Mouse (Mus musculus): ENCODE data around the gene Afmid. TPM values are rescaled to one million over a fixed set of nuclear protein-coding genes. Genes with fewer than 3 reads are reported as not detected.
"Not testable (repeated sequence)": the region's sequence is repeated elsewhere in the genome, so short reads cannot be mapped to it uniquely, and the experiment has no call there.

Gene Afmid
- total RNA-seq, 4 experiments from 2014 or later: 4.0 to 5.4 (median 4.2) TPM

GRCm38 (mm10) chr11:117794035-117794551 is 31.6 kb upstream of the Afmid start:
- DNase-seq (ENCODE audit: low spot score in 2 of 2): no peak

GRCm38 (mm10) chr11:117796954-117797353 is 28.8 kb upstream of the Afmid start:
- DNase-seq (ENCODE audit: low spot score in 2 of 2): no peak

- DNase-seq (ENCODE audit: low spot score in 2 of 2): no peak
Measured at GRCm38 (mm10) chr11:117797511-117798159, 28.1 kb upstream of the Afmid start, which contains the start of gene 6030468B19Rik. TSS of gene 6030468B19Rik (plus strand) at chr11:117797660.

- no peak for DNase-seq (ENCODE audit: low spot score in 2 of 2)
Measured at GRCm38 (mm10) chr11:117798160-117798541, 27.6 kb upstream of the Afmid start.

GRCm38 (mm10) chr11:117799174-117799573 is 26.6 kb upstream of the Afmid start:
- DNase-seq (ENCODE audit: low spot score in 2 of 2): no peak

GRCm38 (mm10) chr11:117800038-117800437 is 25.7 kb upstream of the Afmid start:
- DNase-seq (ENCODE audit: low spot score in 2 of 2): no peak

GRCm38 (mm10) chr11:117801650-117802049 is 24.1 kb upstream of the Afmid start:
- no peak for DNase-seq (ENCODE audit: low spot score in 2 of 2)

GRCm38 (mm10) chr11:117803166-117803688 is 22.5 kb upstream of the Afmid start:
- DNase-seq (ENCODE audit: low spot score in 2 of 2): no peak

- no peak for DNase-seq (ENCODE audit: low spot score in 2 of 2)
Measured at GRCm38 (mm10) chr11:117806781-117807180, 18.9 kb upstream of the Afmid start.

- DNase-seq (ENCODE audit: low spot score in 2 of 2): no peak
Measured at GRCm38 (mm10) chr11:117809407-117810311, 16.1 kb upstream of the Afmid start, which contains the start of the genes Gm20708 and Syngr2. TSS of gene Gm20708 (plus strand) at chr11:117809668. TSS of gene Syngr2 (plus strand) at chr11:117809668.

GRCm38 (mm10) chr11:117810401-117811046 is 15.2 kb upstream of the Afmid start:
- peak; percentile 60 to 63 for DNase-seq (ENCODE audit: low spot score in 2 of 2)

- DNase-seq (ENCODE audit: low spot score in 2 of 2): no peak
Measured at GRCm38 (mm10) chr11:117813867-117814266, 11.9 kb upstream of the Afmid start.

- no peak for DNase-seq (ENCODE audit: low spot score in 2 of 2)
Measured at GRCm38 (mm10) chr11:117814704-117815366, 10.9 kb upstream of the Afmid start.

- DNase-seq (ENCODE audit: low spot score in 2 of 2): not testable (repeated sequence)
Measured at GRCm38 (mm10) chr11:117815850-117816249, 9.9 kb upstream of the Afmid start.

- DNase-seq (ENCODE audit: low spot score in 2 of 2): no peak
Measured at GRCm38 (mm10) chr11:117816389-117816996, 9.2 kb upstream of the Afmid start.

- no peak for DNase-seq (ENCODE audit: low spot score in 2 of 2)
Measured at GRCm38 (mm10) chr11:117819095-117819494, 6.6 kb upstream of the Afmid start.

- no peak for DNase-seq (ENCODE audit: low spot score in 2 of 2)
Measured at GRCm38 (mm10) chr11:117820173-117820572, 5.6 kb upstream of the Afmid start.

- no peak for DNase-seq (ENCODE audit: low spot score in 2 of 2)
Measured at GRCm38 (mm10) chr11:117821868-117822267, 3.9 kb upstream of the Afmid start.

GRCm38 (mm10) chr11:117822728-117823241 is 2.9 kb upstream of the Afmid start:
- no peak for DNase-seq (ENCODE audit: low spot score in 2 of 2)

- DNase-seq (ENCODE audit: low spot score in 2 of 2): no peak
Measured at GRCm38 (mm10) chr11:117823411-117823810, 2.3 kb upstream of the Afmid start.
